Comparison of ENCODE assay signal across 9 mouse cellular contexts in genomic region chr8:90708524-90708923, GRCm38 (mm10).
DNase-seq lines count a peak whose midpoint lies in the region; ATAC-seq and TF ChIP-seq lines count a peak whose summit lies in the region.
"Had no signal": no experiment of that assay in that cellular context is flagged by ENCODE, and none has a peak within 500 bp of the region (broad histone marks: within the 10 kb centered on the region; RNA-seq: fewer than 3 reads in every experiment).

No protein-coding gene starts in this region.

- peak; percentile 86 for TF ChIP-seq CTCF in kidney, postnatal 0 days (IDR thresholded peaks at IDR 0.05; ENCODE audit: low read depth)

- no peak overlapping the region for H3K4me3 ChIP-seq in kidney, embryonic 16.5 days (ENCODE audit: low read length)
- H3K4me3 ChIP-seq in forebrain, embryonic 14.5 days (ENCODE audit: low read depth, low read length) = no peak overlapping the region
- no peak overlapping the region for H3K4me3 ChIP-seq in kidney, postnatal 0 days (replicated peaks; ENCODE audit: low read depth, low read length)
- no peak overlapping the region for H3K4me3 ChIP-seq in limb, embryonic 14.5 days (replicated peaks; ENCODE audit: low read length)
- no peak overlapping the region for H3K4me3 ChIP-seq in neural tube, embryonic 15.5 days (replicated peaks)
- H3K4me3 ChIP-seq: embryonic facial prominence, embryonic 12.5 days had no signal

- no peaks in the 10 kb centered on the region for H3K4me1 ChIP-seq in kidney, embryonic 16.5 days (ENCODE audit: insufficient read depth, low read length)
- no peaks in the 10 kb centered on the region; the same call in 1 of the 2 replicates for H3K4me1 ChIP-seq in forebrain, embryonic 14.5 days (ENCODE audit: control insufficient read depth, insufficient read depth, low read length)
- H3K4me1 ChIP-seq in kidney, postnatal 0 days (replicated peaks; ENCODE audit: insufficient read depth, low read length) = no peaks in the 10 kb centered on the region
- H3K4me1 ChIP-seq in limb, embryonic 14.5 days (ENCODE audit: control insufficient read depth, insufficient read depth, low read length) = no peaks in the 10 kb centered on the region
- H3K4me1 ChIP-seq in neural tube, embryonic 15.5 days = peaks cover 11% of the 10 kb centered on the region; the same call in 1 of the 2 replicates
- H3K4me1 ChIP-seq: embryonic facial prominence, embryonic 12.5 days had no signal

- no peak overlapping the region for H3K4me2 ChIP-seq in kidney, embryonic 16.5 days (replicated peaks; ENCODE audit: low read depth, low read length)
- 0 out of 2 replicates have a peak overlapping the region, but pooled peaks have one; percentile 5 for H3K4me2 ChIP-seq in forebrain, embryonic 14.5 days (ENCODE audit: low read length)
- no peak overlapping the region for H3K4me2 ChIP-seq in kidney, postnatal 0 days (ENCODE audit: low read length)
- H3K4me2 ChIP-seq in limb, embryonic 14.5 days (replicated peaks; ENCODE audit: low read depth, low read length, severe bottlenecking) = no peak overlapping the region
- H3K4me2 ChIP-seq in neural tube, embryonic 15.5 days = peak overlapping the region; percentile 39
- H3K4me2 ChIP-seq: embryonic facial prominence, embryonic 12.5 days had no signal

- no peak overlapping the region for H3K9ac ChIP-seq in kidney, embryonic 16.5 days (replicated peaks; ENCODE audit: low read length)
- no peak overlapping the region for H3K9ac ChIP-seq in forebrain, embryonic 14.5 days (ENCODE audit: low read length)
- H3K9ac ChIP-seq in kidney, postnatal 0 days (ENCODE audit: low read depth, low read length) = no peak overlapping the region
- no peak overlapping the region for H3K9ac ChIP-seq in limb, embryonic 14.5 days (ENCODE audit: low read depth, low read length, severe bottlenecking)
- H3K9ac ChIP-seq in neural tube, embryonic 15.5 days (replicated peaks) = no peak overlapping the region
- H3K9ac ChIP-seq: embryonic facial prominence, embryonic 12.5 days had no signal

- WGBS in kidney, embryonic 16.5 days = 18% methylated on average over 5 of the region's 5 CpGs
- WGBS in forebrain, embryonic 14.5 days = 12% methylated on average over 5 of the region's 5 CpGs
- WGBS in kidney, postnatal 0 days = 12% methylated on average over 5 of the region's 5 CpGs
- WGBS in limb, embryonic 14.5 days = 16% methylated on average over 5 of the region's 5 CpGs
- WGBS in neural tube, embryonic 15.5 days = 9% methylated on average over 5 of the region's 5 CpGs

- ATAC-seq in kidney, embryonic 16.5 days (ENCODE audit: low FRiP score, low TSS enrichment) = no peak
- ATAC-seq in forebrain, embryonic 14.5 days = peak; percentile 26; the same call in 1 of the 2 replicates
- no peak for ATAC-seq in kidney, postnatal 0 days (replicated peaks; ENCODE audit: low FRiP score, low read depth)
- ATAC-seq in limb, embryonic 14.5 days (ENCODE audit: low FRiP score, low read depth) = peak; percentile 37; the same call in 1 of the 2 replicates
- peak; percentile 41; the same call in 1 of the 2 replicates for ATAC-seq in neural tube, embryonic 15.5 days (ENCODE audit: low FRiP score)
- ATAC-seq in erythroblast, adult 5-6 weeks (replicated peaks; ENCODE audit: low FRiP score, poor library complexity, severe bottlenecking) = no peak

- no peaks in the 10 kb centered on the region for H3K9me3 ChIP-seq in kidney, embryonic 16.5 days (ENCODE audit: low read length)
- no peaks in the 10 kb centered on the region for H3K9me3 ChIP-seq in forebrain, embryonic 14.5 days (replicated peaks; ENCODE audit: control insufficient read depth, low read length)
- no peaks in the 10 kb centered on the region for H3K9me3 ChIP-seq in kidney, postnatal 0 days (replicated peaks; ENCODE audit: low read length)
- H3K9me3 ChIP-seq in limb, embryonic 14.5 days (ENCODE audit: control insufficient read depth, low read length) = no peaks in the 10 kb centered on the region
- no peaks in the 10 kb centered on the region for H3K9me3 ChIP-seq in neural tube, embryonic 15.5 days (replicated peaks)
- H3K9me3 ChIP-seq: embryonic facial prominence, embryonic 12.5 days had no signal

- TF ChIP-seq POLR2A in limb, embryonic 14.5 days (IDR thresholded peaks at IDR 0.05; ENCODE audit: borderline replicate concordance, extremely low read depth, insufficient read depth, insufficient read length) = no peak

- no peak overlapping the region for H3K27ac ChIP-seq in kidney, embryonic 16.5 days (ENCODE audit: low read length)
- H3K27ac ChIP-seq in forebrain, embryonic 14.5 days (ENCODE audit: low read depth, low read length) = no peak overlapping the region
- H3K27ac ChIP-seq in kidney, postnatal 0 days = no peak overlapping the region
- no peak overlapping the region for H3K27ac ChIP-seq in limb, embryonic 14.5 days (replicated peaks; ENCODE audit: low read depth, low read length)
- peak overlapping the region; percentile 41; the same call in 1 of the 2 replicates for H3K27ac ChIP-seq in neural tube, embryonic 15.5 days (replicated peaks)
- H3K27ac ChIP-seq: embryonic facial prominence, embryonic 12.5 days had no signal

- H3K36me3 ChIP-seq in kidney, embryonic 16.5 days (ENCODE audit: insufficient read depth, low read length) = no peaks in the 10 kb centered on the region
- H3K36me3 ChIP-seq in forebrain, embryonic 14.5 days (ENCODE audit: control insufficient read depth, insufficient read depth, low read length) = no peaks in the 10 kb centered on the region
- H3K36me3 ChIP-seq in kidney, postnatal 0 days (ENCODE audit: insufficient read depth, low read length) = no peaks in the 10 kb centered on the region
- H3K36me3 ChIP-seq in limb, embryonic 14.5 days (ENCODE audit: control insufficient read depth, insufficient read depth, low read length) = no peaks in the 10 kb centered on the region
- H3K36me3 ChIP-seq in neural tube, embryonic 15.5 days = no peaks in the 10 kb centered on the region
- H3K36me3 ChIP-seq: embryonic facial prominence, embryonic 12.5 days had no signal

- DNase-seq in kidney, adult 18-20 months = peak; percentile 43
- DNase-seq in c-Kit-positive CD71-positive TER-119-negative erythroid progenitor cells, embryonic 14.5 days (ENCODE audit: low read depth) = peak; percentile 17
- peak; percentile 89 for DNase-seq in forebrain, embryonic 14.5 days (ENCODE audit: low spot score)
- peak; percentile 72 for DNase-seq in kidney, postnatal 0 days (ENCODE audit: low spot score)
- peak; percentile 75 for DNase-seq in limb, embryonic 14.5 days (ENCODE audit: low spot score)

- H3K27me3 ChIP-seq in kidney, embryonic 16.5 days (ENCODE audit: insufficient read depth, low read length) = no peaks in the 10 kb centered on the region
- no peaks in the 10 kb centered on the region for H3K27me3 ChIP-seq in forebrain, embryonic 14.5 days (replicated peaks; ENCODE audit: control insufficient read depth, insufficient read depth, low read length)
- no peaks in the 10 kb centered on the region for H3K27me3 ChIP-seq in kidney, postnatal 0 days (ENCODE audit: insufficient read depth, low read length)
- no peaks in the 10 kb centered on the region; the same call in 1 of the 2 replicates for H3K27me3 ChIP-seq in limb, embryonic 14.5 days (ENCODE audit: control insufficient read depth, insufficient read depth, low read length)
- no peaks in the 10 kb centered on the region for H3K27me3 ChIP-seq in neural tube, embryonic 15.5 days (replicated peaks)
- H3K27me3 ChIP-seq: embryonic facial prominence, embryonic 12.5 days had no signal

Comparison
In these comparisons a context has a peak if more than half of its experiments do, and no peak if none do; other contexts are left out.
1. DNase-seq: peak in every context shown above with its lines; median percentile 89 in forebrain, embryonic 14.5 days; 75 in limb, embryonic 14.5 days; 72 in kidney, postnatal 0 days; 43 in kidney, adult 18-20 months; 17 in c-Kit-positive CD71-positive TER-119-negative erythroid progenitor cells, embryonic 14.5 days.
2. ATAC-seq: peak in forebrain, embryonic 14.5 days (single experiment), limb, embryonic 14.5 days (single experiment) and neural tube, embryonic 15.5 days (single experiment); none in kidney, embryonic 16.5 days (single experiment), kidney, postnatal 0 days (single experiment) and erythroblast, adult 5-6 weeks (single experiment).
3. H3K4me2 ChIP-seq: peak in forebrain, embryonic 14.5 days (single experiment) and neural tube, embryonic 15.5 days (single experiment); none in kidney, embryonic 16.5 days (single experiment), kidney, postnatal 0 days (single experiment) and limb, embryonic 14.5 days (single experiment).